Mouse (Mus musculus) hindbrain, embryonic 13.5 days (tissue): Measurements from ENCODE around the gene Cdkal1. TPM values are rescaled to one million over a fixed set of nuclear protein-coding genes. Genes with fewer than 3 reads are reported as not detected.
A peak's percentile ranks its signal among the peaks of the same experiment; 100 is the strongest.

ENCODE experiments used
- ATAC-seq: fragments of 200-750 bp; cut with Nextera tagmentation; 2 replicates; pipeline ENCODE4 v1.8.0; 2017; ENCODE audit warnings: moderate TSS enrichment; ENCODE audit not compliant: low FRiP score
- H3K27ac ChIP-seq: fragments of 300-500 bp; sonication (generic); 2 replicates; pipeline ENCODE4 v1.5.1; 2015; ENCODE audit warnings: inconsistent platforms, mild to moderate bottlenecking, moderate library complexity
- H3K27me3 ChIP-seq: fragments of 300-500 bp; sonication (generic); 2 replicates; pipeline ENCODE4 v1.6.1; 2015; ENCODE audit warnings: mild to moderate bottlenecking, inconsistent platforms
- H3K36me3 ChIP-seq: fragments of 300-500 bp; sonication (generic); 2 replicates; pipeline ENCODE4 v1.6.1; 2015; ENCODE audit warnings: mild to moderate bottlenecking, inconsistent platforms
- H3K4me1 ChIP-seq: fragments of 300-500 bp; sonication (generic); replicated peaks from 2 replicates; pipeline ENCODE4 v1.6.1; 2015; ENCODE audit warnings: inconsistent platforms
- H3K4me2 ChIP-seq: fragments of 300-500 bp; sonication (generic); 2 replicates; pipeline ENCODE4 v1.6.1; 2015; ENCODE audit warnings: inconsistent platforms, mild to moderate bottlenecking, moderate library complexity
- H3K4me3 ChIP-seq: fragments of 300-500 bp; sonication (generic); 2 replicates; pipeline ENCODE4 v1.5.1; 2015; ENCODE audit warnings: mild to moderate bottlenecking, inconsistent platforms
- H3K9ac ChIP-seq: fragments of 300-500 bp; sonication (generic); 2 replicates; pipeline ENCODE4 v1.6.1; 2015; ENCODE audit warnings: mild to moderate bottlenecking, inconsistent platforms
- H3K9me3 ChIP-seq: fragments of 300-500 bp; sonication (generic); 2 replicates; pipeline ENCODE4 v1.6.1; 2016; ENCODE audit warnings: inconsistent platforms
- WGBS: fragments of 180-500 bp; shearing (Covaris S2); methylation state at CpG from one replicate; pipeline ENCODE4 v1.1.7; 2015; 5-methylcytosine and 5-hydroxymethylcytosine counted together
- polyA plus RNA-seq: library from polyadenylated mRNA; unstranded; fragments of >200 nt; fragmentation: Nextera tagmentation; extraction: Ambion mirVana; gene quantifications from 2 replicates; pipeline ENCODE4 v1.2.1, GENCODE M21; 2015

The Cdkal1 gene
- polyA plus RNA-seq, 1 experiment from 2014 or later: 24.3 TPM

DNA sequence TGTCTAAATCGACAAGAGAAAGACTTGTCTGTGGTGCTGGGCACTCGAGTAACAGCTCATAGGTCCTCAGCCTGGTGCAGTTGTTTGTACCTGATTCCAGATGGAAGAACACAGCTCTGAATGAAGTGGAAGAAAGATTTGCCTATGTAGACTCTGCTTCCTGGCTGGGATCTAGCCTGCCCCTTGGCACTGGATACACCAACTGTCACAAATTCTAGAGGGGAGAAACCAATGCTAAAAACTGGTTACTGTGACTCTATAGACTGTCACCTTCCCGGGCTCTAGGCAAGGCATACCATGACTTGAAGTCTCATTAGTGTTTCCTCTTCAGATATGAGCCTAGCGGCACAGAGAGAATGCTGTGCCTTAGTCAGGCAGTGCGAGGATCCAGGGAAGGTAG is 366.0 kb downstream of the Cdkal1 start:
- 79% methylated on average over 5 of the region's 5 CpGs for WGBS
- H3K27me3 ChIP-seq: no peaks in the 10 kb centered on the region
- H3K4me2 ChIP-seq: no peak overlapping the region
- H3K9me3 ChIP-seq: no peaks in the 10 kb centered on the region
- no peak overlapping the region for H3K9ac ChIP-seq
- H3K27ac ChIP-seq: peak overlapping the region; percentile 26; the same call in 1 of the 2 replicates
- H3K4me1 ChIP-seq: peaks cover 9% of the 10 kb centered on the region
- no peak overlapping the region for H3K4me3 ChIP-seq
- no peaks in the 10 kb centered on the region for H3K36me3 ChIP-seq
- no peak for ATAC-seq

DNA sequence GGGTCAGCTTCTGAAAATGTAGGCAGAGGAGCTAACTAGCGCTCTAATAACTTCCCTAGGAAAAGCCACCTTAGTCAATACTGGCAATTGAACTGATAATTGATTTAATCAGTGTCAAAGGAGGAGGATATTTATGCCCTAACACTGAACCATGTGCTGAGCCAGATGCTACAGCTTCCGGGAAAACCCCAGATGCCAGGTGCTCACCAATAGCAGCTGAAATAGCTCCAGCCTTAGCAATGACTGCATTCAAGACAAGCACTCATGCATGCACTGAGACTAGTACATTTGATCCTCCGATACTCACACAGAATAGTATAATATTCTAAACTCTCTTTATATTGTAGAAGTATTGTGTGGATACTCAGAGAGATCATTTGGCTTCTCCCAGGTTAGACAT is 368.8 kb downstream of the Cdkal1 start:
- H3K36me3 ChIP-seq: no peaks in the 10 kb centered on the region
- 0 out of 2 replicates have a peak, but pooled peaks have one; percentile 48 for ATAC-seq
- no peak overlapping the region for H3K4me2 ChIP-seq
- no peak overlapping the region for H3K27ac ChIP-seq
- 46% methylated on average over 3 of the region's 3 CpGs for WGBS
- H3K9ac ChIP-seq: no peak overlapping the region
- peaks cover 9% of the 10 kb centered on the region for H3K4me1 ChIP-seq
- H3K4me3 ChIP-seq: no peak overlapping the region
- H3K9me3 ChIP-seq: no peaks in the 10 kb centered on the region
- no peaks in the 10 kb centered on the region for H3K27me3 ChIP-seq

DNA sequence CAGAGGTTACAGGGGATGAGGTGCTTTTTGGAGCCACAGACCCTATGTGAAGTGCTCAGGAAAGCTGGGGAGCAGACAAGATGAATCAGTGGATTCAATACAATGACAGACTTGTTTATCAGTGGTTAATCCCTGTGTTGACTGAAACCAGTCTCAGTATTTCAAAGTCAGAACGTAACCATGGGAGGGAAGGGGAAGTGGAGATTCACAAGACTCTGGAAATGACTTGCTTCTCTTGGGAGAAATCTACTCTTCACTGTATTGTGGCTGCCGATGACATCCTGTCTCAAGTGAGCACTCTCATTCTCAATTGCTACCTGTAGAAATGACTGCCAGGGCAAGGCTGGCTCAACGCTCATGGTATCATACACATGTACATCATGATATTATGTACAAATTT is 371.5 kb downstream of the Cdkal1 start:
- Histone ChIP-seq H3K36me3 (no peaks in the 10 kb centered on the region), H3K4me2 (no peak overlapping the region), H3K27ac (no peak overlapping the region), H3K9me3 (no peaks in the 10 kb centered on the region), H3K4me1 (peaks cover 9% of the 10 kb centered on the region), H3K27me3 (no peaks in the 10 kb centered on the region), H3K9ac (no peak overlapping the region), H3K4me3 (no peak overlapping the region)
- WGBS: 89% methylated on average over 3 of the region's 3 CpGs
- ATAC-seq: no peak

DNA sequence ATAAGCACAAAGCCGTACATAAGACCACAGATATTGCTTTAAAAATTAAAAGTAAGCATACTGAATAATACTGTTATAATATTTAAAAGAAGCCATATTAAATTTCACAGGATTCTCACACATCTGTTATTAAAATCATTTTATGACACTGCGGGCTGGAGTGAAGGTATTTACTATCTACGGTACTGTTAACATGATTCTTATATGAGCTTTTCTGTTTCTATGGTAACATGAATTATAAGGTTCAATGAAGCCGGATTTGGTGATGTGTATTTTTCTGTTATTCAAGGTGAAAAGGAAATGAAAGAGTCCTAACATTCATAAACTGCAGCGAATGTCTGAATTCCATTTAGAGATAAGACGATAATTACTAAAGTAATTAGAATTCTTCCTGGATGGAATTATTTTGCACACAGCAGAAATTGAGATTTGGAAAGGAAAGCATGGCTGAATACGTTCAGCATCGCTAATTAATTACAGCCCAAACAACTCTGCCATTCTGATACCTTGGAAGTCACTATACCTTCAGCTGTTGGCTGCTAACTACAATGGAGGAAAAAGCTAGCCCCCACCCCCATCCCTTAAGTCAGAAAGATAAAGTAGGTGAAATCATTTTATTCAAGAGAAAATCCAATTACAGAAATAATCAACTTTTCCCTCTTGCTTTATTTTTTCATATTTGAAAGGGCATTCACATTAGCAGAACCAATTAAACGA is 373.2 kb downstream of the Cdkal1 start:
- no peaks in the 10 kb centered on the region for H3K27me3 ChIP-seq
- H3K4me2 ChIP-seq: no peak overlapping the region
- ATAC-seq: no peak
- H3K9me3 ChIP-seq: no peaks in the 10 kb centered on the region
- peaks cover 9% of the 10 kb centered on the region for H3K4me1 ChIP-seq
- no peak overlapping the region for H3K4me3 ChIP-seq
- H3K36me3 ChIP-seq: no peaks in the 10 kb centered on the region
- 72% methylated on average over 9 of the region's 9 CpGs for WGBS
- no peak overlapping the region for H3K9ac ChIP-seq
- H3K27ac ChIP-seq: peak overlapping the region; percentile 35; the same call in 1 of the 2 replicates

DNA sequence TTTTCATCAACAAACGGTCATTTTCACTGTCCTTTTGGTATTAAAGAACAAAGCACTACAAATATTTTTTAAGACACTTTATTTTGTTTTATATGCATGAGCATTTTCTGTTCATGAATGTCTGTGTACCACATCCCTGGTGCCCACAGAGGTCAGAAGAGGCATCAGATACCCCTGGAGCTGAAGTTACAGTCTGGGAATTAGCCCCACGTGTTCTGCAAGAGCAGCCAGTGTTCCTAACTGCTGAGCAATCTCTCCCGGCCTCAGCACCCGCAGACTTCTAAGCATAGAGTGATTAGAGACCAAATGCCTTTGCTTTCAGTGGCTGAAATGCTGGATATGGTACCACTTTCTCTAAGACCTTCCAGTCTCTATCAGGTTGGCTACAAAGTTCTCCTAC is 379.1 kb downstream of the Cdkal1 start:
- no peak for ATAC-seq
- Histone ChIP-seq H3K4me3 (no peak overlapping the region), H3K27me3 (no peaks in the 10 kb centered on the region), H3K9ac (no peak overlapping the region), H3K9me3 (no peaks in the 10 kb centered on the region), H3K4me2 (no peak overlapping the region), H3K27ac (no peak overlapping the region), H3K4me1 (no peaks in the 10 kb centered on the region), H3K36me3 (no peaks in the 10 kb centered on the region)
- WGBS: 80% methylated on average over 4 of the region's 4 CpGs

DNA sequence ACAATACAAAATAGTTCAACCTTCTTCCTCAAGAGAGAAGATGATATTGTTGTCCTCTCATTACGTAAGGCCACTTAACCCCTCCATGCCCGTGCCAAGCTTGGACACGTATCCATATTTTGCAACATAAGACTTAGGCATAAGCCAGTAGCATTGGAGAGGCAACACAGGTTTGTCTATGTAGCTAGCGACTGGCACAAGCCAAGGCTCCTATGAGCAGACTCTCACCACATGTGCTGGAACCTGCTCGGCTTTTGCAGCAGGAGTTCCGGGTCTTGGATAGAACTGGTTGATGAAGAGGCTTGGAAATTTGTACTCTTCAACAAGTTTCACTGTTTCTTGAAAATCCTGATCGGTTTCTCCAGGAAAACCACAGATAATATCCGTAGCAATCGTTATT is 381.2 kb downstream of the Cdkal1 start:
- H3K36me3 ChIP-seq: no peaks in the 10 kb centered on the region
- H3K4me3 ChIP-seq: no peak overlapping the region
- no peak overlapping the region for H3K9ac ChIP-seq
- 96% methylated on average over 9 of the region's 9 CpGs for WGBS
- no peaks in the 10 kb centered on the region for H3K9me3 ChIP-seq
- H3K27ac ChIP-seq: no peak overlapping the region
- H3K4me1 ChIP-seq: no peaks in the 10 kb centered on the region
- ATAC-seq: no peak
- H3K27me3 ChIP-seq: no peaks in the 10 kb centered on the region
- H3K4me2 ChIP-seq: no peak overlapping the region

DNA sequence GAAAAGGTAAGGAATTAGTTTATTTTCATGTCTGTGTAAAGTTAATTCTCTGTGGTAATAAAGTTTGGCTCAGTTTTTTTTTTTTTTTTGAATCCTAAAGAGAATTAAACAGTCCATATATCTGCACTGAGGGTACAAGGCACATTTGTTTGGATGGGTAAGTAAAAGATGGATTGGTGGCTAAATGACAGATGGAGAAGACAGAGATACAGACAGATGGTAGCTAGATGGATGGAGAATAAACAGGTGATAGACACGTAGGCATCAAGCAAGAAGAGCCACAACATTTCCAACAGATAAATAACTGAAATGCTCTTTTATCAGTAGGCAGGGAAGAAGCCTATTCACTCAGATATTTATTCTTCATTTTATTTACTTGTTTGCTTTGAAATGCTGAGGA is 381.7 kb downstream of the Cdkal1 start:
- Histone ChIP-seq H3K4me3 (no peak overlapping the region), H3K4me1 (no peaks in the 10 kb centered on the region), H3K36me3 (no peaks in the 10 kb centered on the region), H3K27me3 (no peaks in the 10 kb centered on the region), H3K9me3 (no peaks in the 10 kb centered on the region), H3K27ac (no peak overlapping the region), H3K9ac (no peak overlapping the region), H3K4me2 (no peak overlapping the region)
- WGBS: 95% methylated on average over 1 of the region's 1 CpGs
- no peak for ATAC-seq

DNA sequence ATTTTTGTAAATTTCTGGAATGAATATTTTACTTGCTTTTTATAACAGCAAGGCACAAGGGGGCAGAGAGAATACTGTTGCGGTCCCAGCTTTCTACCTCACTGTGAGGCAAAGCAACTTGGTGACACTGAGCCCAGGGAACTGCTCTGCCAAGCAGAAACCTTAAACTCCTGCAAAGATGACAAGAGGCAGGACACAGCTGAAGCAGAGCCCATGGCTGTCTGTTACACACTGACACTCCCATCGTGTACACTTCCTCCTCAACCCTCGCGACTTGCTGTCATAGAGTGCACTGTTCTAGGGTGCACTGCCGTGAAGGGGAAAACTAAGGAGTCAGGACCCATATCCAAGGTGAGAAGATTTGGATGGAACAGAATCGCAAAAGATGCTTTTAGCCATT is 393.2 kb downstream of the Cdkal1 start:
- H3K4me2 ChIP-seq: no peak overlapping the region
- ATAC-seq: no peak
- H3K4me3 ChIP-seq: no peak overlapping the region
- no peaks in the 10 kb centered on the region for H3K4me1 ChIP-seq
- H3K27ac ChIP-seq: no peak overlapping the region
- no peaks in the 10 kb centered on the region for H3K36me3 ChIP-seq
- no peaks in the 10 kb centered on the region for H3K9me3 ChIP-seq
- 91% methylated on average over 6 of the region's 6 CpGs for WGBS
- no peaks in the 10 kb centered on the region for H3K27me3 ChIP-seq
- no peak overlapping the region for H3K9ac ChIP-seq

DNA sequence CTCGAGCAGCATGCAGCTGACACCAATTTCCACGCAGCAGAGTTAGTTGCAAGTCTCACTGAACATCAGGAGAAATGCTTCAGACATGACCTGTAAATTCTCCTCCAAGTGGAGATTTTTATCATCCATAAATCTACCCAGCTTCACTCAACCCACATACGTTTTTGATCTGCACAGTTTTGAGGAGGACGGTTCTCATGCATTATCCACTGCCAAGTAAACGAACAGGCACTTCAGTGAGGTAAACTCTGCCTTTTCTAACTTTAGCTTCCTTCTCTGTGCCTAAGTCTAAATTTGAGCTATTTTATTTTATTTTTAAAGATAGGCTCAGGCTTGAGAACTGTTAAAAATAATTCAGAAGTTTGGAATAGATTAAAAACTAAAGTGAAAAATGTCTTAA is 394.7 kb downstream of the Cdkal1 start:
- ATAC-seq: no peak
- Histone ChIP-seq H3K4me3 (no peak overlapping the region), H3K9me3 (no peaks in the 10 kb centered on the region), H3K27me3 (no peaks in the 10 kb centered on the region), H3K4me1 (no peaks in the 10 kb centered on the region), H3K36me3 (no peaks in the 10 kb centered on the region), H3K27ac (no peak overlapping the region), H3K9ac (no peak overlapping the region), H3K4me2 (no peak overlapping the region)
- WGBS: 88% methylated on average over 5 of the region's 5 CpGs

DNA sequence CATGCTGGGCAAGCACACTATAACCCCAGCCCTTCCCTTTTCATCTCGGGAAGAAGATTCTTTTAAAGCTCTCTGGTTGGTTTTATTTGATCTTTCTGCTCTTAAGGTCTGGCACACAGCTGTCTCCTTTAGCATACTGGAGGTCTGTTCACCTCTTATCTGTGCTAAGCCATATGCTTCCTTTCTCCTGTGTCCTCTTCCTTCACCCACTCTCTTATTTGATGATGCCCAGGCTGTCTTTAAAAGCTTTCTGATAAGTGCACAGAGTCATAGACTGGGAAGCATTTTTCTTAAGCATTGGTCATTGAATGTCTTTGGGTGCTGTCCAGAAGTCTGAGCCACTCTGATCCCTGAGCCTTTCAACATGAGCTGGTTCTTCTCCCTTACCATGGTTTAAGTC is 397.1 kb downstream of the Cdkal1 start:
- no peak overlapping the region for H3K9ac ChIP-seq
- no peak overlapping the region for H3K4me3 ChIP-seq
- H3K9me3 ChIP-seq: no peaks in the 10 kb centered on the region
- no peak overlapping the region for H3K4me2 ChIP-seq
- H3K27ac ChIP-seq: no peak overlapping the region
- H3K4me1 ChIP-seq: no peaks in the 10 kb centered on the region
- no peaks in the 10 kb centered on the region for H3K27me3 ChIP-seq
- WGBS: 70% methylated on average over 1 of the region's 1 CpGs
- no peak for ATAC-seq
- no peaks in the 10 kb centered on the region for H3K36me3 ChIP-seq

DNA sequence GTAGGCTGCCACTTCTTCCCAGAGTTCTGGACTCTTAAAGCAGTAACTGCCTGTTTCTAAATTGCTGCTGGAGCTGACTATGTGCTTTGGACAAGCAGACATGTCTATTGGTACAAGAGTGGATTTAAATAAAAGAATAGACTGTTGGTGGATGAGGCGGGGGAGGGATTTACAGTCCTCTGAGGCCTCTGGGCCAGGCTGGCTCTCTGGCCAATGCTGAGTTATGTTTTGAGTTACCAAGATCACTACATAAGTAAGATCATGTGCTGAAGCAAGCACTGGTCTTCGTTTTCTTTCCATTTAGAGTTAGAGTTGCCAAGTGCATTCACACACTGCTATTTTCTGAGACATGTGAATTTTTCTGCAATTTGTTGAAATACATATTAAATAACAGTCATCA is 418.4 kb downstream of the Cdkal1 start:
- H3K4me1 ChIP-seq: peaks cover 6% of the 10 kb centered on the region
- no peaks in the 10 kb centered on the region for H3K27me3 ChIP-seq
- ATAC-seq: no peak
- H3K4me3 ChIP-seq: no peak overlapping the region
- 94% methylated on average over 2 of the region's 2 CpGs for WGBS
- H3K9me3 ChIP-seq: no peaks in the 10 kb centered on the region
- no peak overlapping the region for H3K27ac ChIP-seq
- no peak overlapping the region for H3K4me2 ChIP-seq
- H3K36me3 ChIP-seq: no peaks in the 10 kb centered on the region
- no peak overlapping the region for H3K9ac ChIP-seq

DNA sequence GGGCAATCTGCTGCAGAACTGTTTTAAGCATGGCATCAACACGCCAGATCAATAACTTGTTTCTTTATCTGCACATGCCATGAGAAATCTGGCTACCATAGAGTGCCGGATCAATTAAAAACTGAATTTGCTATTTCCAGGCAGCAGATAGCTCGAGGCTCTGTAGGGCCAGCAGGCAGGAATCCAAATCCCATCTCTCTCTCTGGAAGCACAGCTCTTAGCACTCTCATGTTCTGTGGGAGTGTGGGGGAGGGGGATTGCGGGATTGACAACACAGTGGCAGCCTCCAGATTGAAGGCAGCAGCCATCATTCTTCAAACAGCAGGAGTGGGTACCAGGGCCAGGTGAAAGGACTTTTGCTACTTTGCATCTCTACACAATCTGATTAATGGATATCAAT is 420.7 kb downstream of the Cdkal1 start:
- H3K27ac ChIP-seq: no peak overlapping the region
- no peaks in the 10 kb centered on the region for H3K27me3 ChIP-seq
- no peak overlapping the region for H3K4me3 ChIP-seq
- peaks cover 6% of the 10 kb centered on the region for H3K4me1 ChIP-seq
- H3K4me2 ChIP-seq: no peak overlapping the region
- no peaks in the 10 kb centered on the region for H3K9me3 ChIP-seq
- no peak for ATAC-seq
- 65% methylated on average over 4 of the region's 4 CpGs for WGBS
- H3K36me3 ChIP-seq: no peaks in the 10 kb centered on the region
- H3K9ac ChIP-seq: no peak overlapping the region

DNA sequence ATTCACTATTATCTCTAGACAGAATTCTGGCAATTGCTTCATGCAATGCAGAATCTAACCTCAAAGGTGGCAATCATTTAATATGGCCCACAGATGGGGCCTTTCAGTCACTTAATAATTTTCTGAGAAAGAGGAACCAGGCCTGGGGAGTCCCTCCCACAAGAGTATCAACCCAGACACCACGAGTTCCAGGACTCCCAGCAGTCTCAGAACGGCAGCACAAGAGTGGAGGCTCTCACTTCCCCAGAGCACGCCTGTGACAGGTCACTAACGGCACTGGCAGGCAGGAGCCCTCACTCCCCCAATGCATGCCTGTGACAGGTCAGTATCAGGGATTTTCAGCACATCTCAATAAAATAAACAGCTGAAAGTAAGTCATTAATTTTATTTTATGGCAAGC is 424.6 kb downstream of the Cdkal1 start:
- Histone ChIP-seq H3K9ac (no peak overlapping the region), H3K36me3 (no peaks in the 10 kb centered on the region), H3K4me1 (peaks cover 6% of the 10 kb centered on the region), H3K9me3 (no peaks in the 10 kb centered on the region), H3K27ac (no peak overlapping the region), H3K4me2 (no peak overlapping the region), H3K27me3 (no peaks in the 10 kb centered on the region), H3K4me3 (no peak overlapping the region)
- 45% methylated on average over 4 of the region's 4 CpGs for WGBS
- ATAC-seq: no peak
